Mouse (Mus musculus) heart, embryonic 10.5 days (tissue): ENCODE measurements at regions not wholly inside any gene's neighbourhood (a gene's known extent, or its start where the extent isn't known, plus 50 kb on each side); places are given as distances from the start of the nearest gene placed in this dataset. TPM values are rescaled to one million over a fixed set of nuclear protein-coding genes. Genes with fewer than 3 reads are reported as not detected.

ENCODE experiments used
- DNase-seq: peaks from one replicate; pipeline ENCODE4 v3.0.0-alpha.2; 2017; ENCODE audit warnings: low spot score
- H3K27ac ChIP-seq: fragments of 300-500 bp; sonication (generic); 2 replicates; pipeline ENCODE4 v1.5.1; 2016; ENCODE audit warnings: mild to moderate bottlenecking
- H3K27me3 ChIP-seq: fragments of 300-500 bp; sonication (generic); 2 replicates; pipeline ENCODE4 v1.6.1; 2016; ENCODE audit warnings: mild to moderate bottlenecking; ENCODE audit not compliant: poor library complexity, insufficient read depth, severe bottlenecking
- H3K36me3 ChIP-seq: fragments of 300-500 bp; sonication (generic); 2 replicates; pipeline ENCODE4 v1.6.1; 2016; ENCODE audit warnings: mild to moderate bottlenecking, moderate library complexity
- H3K4me1 ChIP-seq: fragments of 300-500 bp; sonication (generic); 2 replicates; pipeline ENCODE4 v1.6.1; 2016; ENCODE audit warnings: mild to moderate bottlenecking
- H3K4me3 ChIP-seq: fragments of 300-500 bp; sonication (generic); 2 replicates; pipeline ENCODE4 v1.5.1; 2016; ENCODE audit warnings: mild to moderate bottlenecking, moderate library complexity
- H3K9me3 ChIP-seq: fragments of 300-500 bp; sonication (generic); 2 replicates; pipeline ENCODE4 v1.6.1; 2016; ENCODE audit warnings: mild to moderate bottlenecking, moderate library complexity
- WGBS: fragments of 180-500 bp; shearing (Covaris S2); methylation state at CpG from one replicate; pipeline ENCODE4 v1.1.7; 2016; 5-methylcytosine and 5-hydroxymethylcytosine counted together
- microRNA counts: library from miRNA; unstranded; fragments of <30 nt; microRNA quantifications from one replicate; lab custom pipeline; 2017
- microRNA-seq: library from miRNA; unstranded; fragments of <30 nt; microRNA quantifications from one replicate; pipeline ENCODE4, GENCODE M21; 2017

- H3K4me1 ChIP-seq = peaks cover 29% of the 10 kb centered on the region
- peaks cover 89% of the 10 kb centered on the region for H3K27me3 ChIP-seq
- H3K9me3 ChIP-seq = no peaks in the 10 kb centered on the region
- H3K27ac ChIP-seq = no peak overlapping the region
- H3K36me3 ChIP-seq = no peaks in the 10 kb centered on the region
- no peak overlapping the region for H3K4me3 ChIP-seq
- 46% methylated on average over 6 of the region's 6 CpGs for WGBS
- no peak for DNase-seq
These were observed 488.1 kb downstream of the Prss52 start for GRCm38 (mm10) chr14:64592176-64592575.

- no peak overlapping the region for H3K27ac ChIP-seq
- no peaks in the 10 kb centered on the region for H3K9me3 ChIP-seq
- WGBS = 67% methylated on average over 13 of the region's 13 CpGs
- DNase-seq = no peak
- H3K27me3 ChIP-seq = peaks cover 89% of the 10 kb centered on the region
- H3K36me3 ChIP-seq = no peaks in the 10 kb centered on the region
- H3K4me3 ChIP-seq = no peak overlapping the region
- H3K4me1 ChIP-seq = peaks cover 29% of the 10 kb centered on the region
These were observed 488.7 kb downstream of the Prss52 start for GRCm38 (mm10) chr14:64592706-64593320.

GRCm38 (mm10) chr14:64593564-64593963 lies 489.5 kb downstream of the Prss52 start:
- DNase-seq = no peak
- Histone ChIP-seq H3K27ac (no peak overlapping the region), H3K9me3 (no peaks in the 10 kb centered on the region), H3K36me3 (no peaks in the 10 kb centered on the region), H3K4me1 (peaks cover 24% of the 10 kb centered on the region), H3K27me3 (peaks cover 81% of the 10 kb centered on the region), H3K4me3 (no peak overlapping the region)
- 36% methylated on average over 4 of the region's 4 CpGs for WGBS

- whole genome bisulfite sequencing = 50% methylated on average over 7 of the region's 7 CpGs
- no peaks in the 10 kb centered on the region for H3K9me3 ChIP-seq
- H3K27me3 ChIP-seq = peaks cover 76% of the 10 kb centered on the region
- H3K4me1 ChIP-seq = peaks cover 24% of the 10 kb centered on the region
- H3K27ac ChIP-seq = no peak overlapping the region
- no peak overlapping the region for H3K4me3 ChIP-seq
- DNase-seq = no peak
- no peaks in the 10 kb centered on the region for H3K36me3 ChIP-seq
These were observed 490.0 kb downstream of the Prss52 start for GRCm38 (mm10) chr14:64594021-64594561.

- Histone ChIP-seq H3K27me3 (peaks cover 67% of the 10 kb centered on the region), H3K4me3 (no peak overlapping the region), H3K27ac (no peak overlapping the region), H3K36me3 (no peaks in the 10 kb centered on the region), H3K9me3 (no peaks in the 10 kb centered on the region), H3K4me1 (peaks cover 19% of the 10 kb centered on the region)
- WGBS = 34% methylated on average over 10 of the region's 10 CpGs
- DNase-seq = no peak
These were observed 490.9 kb downstream of the Prss52 start for GRCm38 (mm10) chr14:64594811-64595522.

- Histone ChIP-seq H3K27me3 (peaks cover 62% of the 10 kb centered on the region), H3K4me3 (no peak overlapping the region), H3K4me1 (peaks cover 13% of the 10 kb centered on the region; the same call in 1 of the 2 replicates), H3K36me3 (no peaks in the 10 kb centered on the region), H3K9me3 (no peaks in the 10 kb centered on the region), H3K27ac (no peak overlapping the region)
- 39% methylated on average over 1 of the region's 1 CpGs for WGBS
- no peak for DNase-seq
These were observed 491.4 kb downstream of the Prss52 start for GRCm38 (mm10) chr14:64595523-64595889.

- no peak overlapping the region for H3K27ac ChIP-seq
- 81% methylated on average over 4 of the region's 4 CpGs for WGBS
- no peaks in the 10 kb centered on the region for H3K9me3 ChIP-seq
- H3K4me3 ChIP-seq = no peak overlapping the region
- peaks cover 58% of the 10 kb centered on the region for H3K27me3 ChIP-seq
- no peaks in the 10 kb centered on the region for H3K36me3 ChIP-seq
- peaks cover 10% of the 10 kb centered on the region; the same call in 1 of the 2 replicates for H3K4me1 ChIP-seq
- DNase-seq = no peak
These were observed 491.8 kb downstream of the Prss52 start for GRCm38 (mm10) chr14:64595891-64596290.

- H3K4me1 ChIP-seq = peaks cover 7% of the 10 kb centered on the region; the same call in 1 of the 2 replicates
- no peaks in the 10 kb centered on the region for H3K9me3 ChIP-seq
These were observed 493.1 kb downstream of the Prss52 start for GRCm38 (mm10) chr14:64597218-64597617.

More at GRCm38 (mm10) chr14:64597218-64597617, 493.1 kb downstream of the Prss52 start:
- H3K27ac ChIP-seq = no peak overlapping the region
- no peak overlapping the region for H3K4me3 ChIP-seq
- H3K27me3 ChIP-seq = peaks cover 45% of the 10 kb centered on the region
- no peaks in the 10 kb centered on the region for H3K36me3 ChIP-seq
- no peak for DNase-seq
- 51% methylated on average over 8 of the region's 8 CpGs for WGBS

MicroRNAs in the stretch of these regions (microRNA counts, 519-probe panel; counts per million panel counts)
- microRNA mmu-miR-124 (lab: Ali Mortazavi, UCI) = not detected

Small RNA genes in the stretch of these regions (microRNA-seq; reads per million reads assigned to microRNA genes)
- gene Mir124a-1 (not detected), gene Mir3078 (not detected)
